Mouse (Mus musculus) CD8-positive naive resting alpha-beta T cell, adult 2 months (primary cell): ENCODE results near the gene Dcaf10.
"Not testable (repeated sequence)": the region's sequence is repeated elsewhere in the genome, so short reads cannot be mapped to it uniquely, and the experiment has no call there.

Experiments used
- DNase-seq, 2 experiments: peaks; one replicate each; pipeline ENCODE4 v3.0.0; 2022; ENCODE audit warnings: low read depth in 2 of 2, low spot score in 2 of 2

Gene Dcaf10

GRCm38 (mm10) chr4:45341669-45342249, at the start of gene Dcaf10:
Gene Dcaf10, plus strand, starts transcription at chr4:45342101.
- peak; percentile 90 to 91 for DNase-seq

GRCm38 (mm10) chr4:45296662-45297564, 45.0 kb upstream of the Dcaf10 start, which contains the start of gene Trmt10b:
Gene Trmt10b, plus strand, starts transcription at chr4:45297127.
- DNase-seq = peak; percentile 65 to 82

GRCm38 (mm10) chr4:45305536-45305935, 36.4 kb upstream of the Dcaf10 start:
- no peak for DNase-seq

GRCm38 (mm10) chr4:45308046-45308445, 33.9 kb upstream of the Dcaf10 start:
- DNase-seq = no peak

- DNase-seq = no peak
Measured at GRCm38 (mm10) chr4:45308606-45309005, 33.3 kb upstream of the Dcaf10 start.

- no peak for DNase-seq
Measured at GRCm38 (mm10) chr4:45311056-45311455, 30.8 kb upstream of the Dcaf10 start.

GRCm38 (mm10) chr4:45320159-45320816, 21.6 kb upstream of the Dcaf10 start:
- peak; percentile 66 for DNase-seq

GRCm38 (mm10) chr4:45331139-45331538, 10.8 kb upstream of the Dcaf10 start:
- DNase-seq = no peak

- no peak for DNase-seq
Measured at GRCm38 (mm10) chr4:45332466-45332865, 9.4 kb upstream of the Dcaf10 start.

GRCm38 (mm10) chr4:45341226-45341625, 675 bp upstream of the Dcaf10 start:
- DNase-seq = no peak

GRCm38 (mm10) chr4:45342286-45343155, 620 bp downstream of the Dcaf10 start, which contains the start of gene Exosc3:
Gene Exosc3, minus strand, starts transcription at chr4:45342732.
- no peak for DNase-seq

- no peak for DNase-seq
Measured at GRCm38 (mm10) chr4:45356653-45357052, 14.8 kb downstream of the Dcaf10 start.

- DNase-seq = no peak
Measured at GRCm38 (mm10) chr4:45371261-45371660, 29.4 kb downstream of the Dcaf10 start.

GRCm38 (mm10) chr4:45374879-45375278, 33.0 kb downstream of the Dcaf10 start:
- no peak for DNase-seq

- no peak for DNase-seq
Measured at GRCm38 (mm10) chr4:45376573-45376972, 34.7 kb downstream of the Dcaf10 start.

GRCm38 (mm10) chr4:45380903-45381580, 39.1 kb downstream of the Dcaf10 start:
- not testable (repeated sequence) for DNase-seq

- not testable (repeated sequence) for DNase-seq
Measured at GRCm38 (mm10) chr4:45382133-45382532, 40.2 kb downstream of the Dcaf10 start.

GRCm38 (mm10) chr4:45387296-45387695, 45.4 kb downstream of the Dcaf10 start:
- DNase-seq = not testable (repeated sequence)

GRCm38 (mm10) chr4:45392099-45392498, 50.2 kb downstream of the Dcaf10 start:
- no peak for DNase-seq

- no peak for DNase-seq
Measured at GRCm38 (mm10) chr4:45392572-45392971, 50.7 kb downstream of the Dcaf10 start.
